23 mouse cellular contexts compared by ENCODE assay signal in genomic region chr5:16991518-16991917, GRCm38 (mm10).
DNase-seq lines count a peak whose midpoint lies in the region; ATAC-seq and TF ChIP-seq lines count a peak whose summit lies in the region.
"Had no signal": no experiment of that assay in that cellular context is flagged by ENCODE, and none has a peak within 500 bp of the region (broad histone marks: within the 10 kb centered on the region; RNA-seq: fewer than 3 reads in every experiment).

No protein-coding gene starts in this region.

- no peak overlapping the region for H3K9ac ChIP-seq in forebrain, embryonic 14.5 days (ENCODE audit: low read length)
- H3K9ac ChIP-seq in forebrain, embryonic 13.5 days = no peak overlapping the region
- H3K9ac ChIP-seq in forebrain, embryonic 15.5 days (replicated peaks) = no peak overlapping the region
- no peak overlapping the region for H3K9ac ChIP-seq in forebrain, embryonic 11.5 days (ENCODE audit: low read length)
- H3K9ac ChIP-seq in forebrain, embryonic 16.5 days (replicated peaks; ENCODE audit: low read depth, low read length) = no peak overlapping the region
- H3K9ac ChIP-seq in forebrain, postnatal 0 days = no peak overlapping the region

- peak; percentile 55 for DNase-seq in forebrain, embryonic 14.5 days (ENCODE audit: low spot score)
- no peak for DNase-seq in forebrain, embryonic 11.5 days (ENCODE audit: low spot score)
- no peak for DNase-seq in forebrain, postnatal 0 days
- peak; percentile 54 for DNase-seq in brain, embryonic 14.5 days (ENCODE audit: low read depth)
- no peak for DNase-seq in embryo, embryonic 11 days
- DNase-seq: adrenal gland, adult 2 months; adrenal gland, adult 8-10 months; adrenal gland, postnatal 10 days; adrenal gland, postnatal 14 days; adrenal gland, postnatal 25 days; adrenal gland, postnatal 36 days; B cell, adult 2 months; cerebellum, adult 11 months; cerebellum, adult 11-12 months; cerebellum, adult 18-20 months had no signal

- WGBS in forebrain, embryonic 14.5 days = 26% methylated on average over 1 of the region's 1 CpGs
- WGBS in forebrain, embryonic 13.5 days = 58% methylated on average over 1 of the region's 1 CpGs
- 39% methylated on average over 1 of the region's 1 CpGs for WGBS in forebrain, embryonic 15.5 days
- 55% methylated on average over 1 of the region's 1 CpGs for WGBS in forebrain, embryonic 11.5 days
- 23% methylated on average over 1 of the region's 1 CpGs for WGBS in forebrain, embryonic 16.5 days
- WGBS in forebrain, postnatal 0 days = 22% methylated on average over 1 of the region's 1 CpGs

- no peak for TF ChIP-seq CTCF in forebrain, postnatal 0 days (IDR thresholded peaks at IDR 0.05; ENCODE audit: low read depth)
- TF ChIP-seq CTCF in brain, embryonic 14.5 days (IDR thresholded peaks at IDR 0.05; ENCODE audit: borderline replicate concordance, extremely low read depth, insufficient read depth, insufficient read length) = no peak

- no peaks in the 10 kb centered on the region for H3K36me3 ChIP-seq in forebrain, embryonic 14.5 days (ENCODE audit: control insufficient read depth, insufficient read depth, low read length)
- no peaks in the 10 kb centered on the region for H3K36me3 ChIP-seq in forebrain, embryonic 13.5 days (ENCODE audit: poor library complexity, severe bottlenecking)
- no peaks in the 10 kb centered on the region for H3K36me3 ChIP-seq in forebrain, embryonic 15.5 days
- no peaks in the 10 kb centered on the region for H3K36me3 ChIP-seq in forebrain, embryonic 11.5 days (ENCODE audit: control insufficient read depth, insufficient read depth, low read length)
- no peaks in the 10 kb centered on the region for H3K36me3 ChIP-seq in forebrain, embryonic 16.5 days (ENCODE audit: control insufficient read depth, insufficient read depth)
- H3K36me3 ChIP-seq in forebrain, postnatal 0 days (ENCODE audit: insufficient read depth) = no peaks in the 10 kb centered on the region
- H3K36me3 ChIP-seq: G1E had no signal

- H3K27ac ChIP-seq in forebrain, embryonic 14.5 days (ENCODE audit: low read depth, low read length) = no peak overlapping the region
- H3K27ac ChIP-seq in forebrain, embryonic 13.5 days = no peak overlapping the region
- H3K27ac ChIP-seq in forebrain, embryonic 15.5 days (replicated peaks) = no peak overlapping the region
- no peak overlapping the region for H3K27ac ChIP-seq in forebrain, embryonic 11.5 days (ENCODE audit: low read depth, low read length)
- H3K27ac ChIP-seq in forebrain, embryonic 16.5 days (ENCODE audit: low read length) = no peak overlapping the region
- H3K27ac ChIP-seq in forebrain, postnatal 0 days (ENCODE audit: low read depth, low read length) = no peak overlapping the region

- peak; percentile 29; the same call in 1 of the 2 replicates for ATAC-seq in forebrain, embryonic 14.5 days
- ATAC-seq in forebrain, embryonic 13.5 days = no peak
- peak; percentile 51; the same call in 1 of the 2 replicates for ATAC-seq in forebrain, embryonic 15.5 days (replicated peaks)
- no peak for ATAC-seq in forebrain, embryonic 11.5 days (replicated peaks; ENCODE audit: low FRiP score)
- ATAC-seq in forebrain, embryonic 16.5 days = peak; percentile 54; the same call in 1 of the 2 replicates
- ATAC-seq in forebrain, postnatal 0 days = no peak
- ATAC-seq: activated CD4-positive, CD25-positive, alpha-beta regulatory T cell, adult 4 months; CD4-positive, CD25-positive, alpha-beta regulatory T cell, adult 4 months; Patski had no signal

- no peak for TF ChIP-seq POLR2A in brain, embryonic 14.5 days (IDR thresholded peaks at IDR 0.05; ENCODE audit: borderline replicate concordance, extremely low read depth, insufficient read depth, insufficient read length, poor library complexity, severe bottlenecking)

- no peak overlapping the region for H3K4me2 ChIP-seq in forebrain, embryonic 14.5 days (ENCODE audit: low read length)
- no peak overlapping the region for H3K4me2 ChIP-seq in forebrain, embryonic 13.5 days
- no peak overlapping the region for H3K4me2 ChIP-seq in forebrain, embryonic 15.5 days (replicated peaks)
- no peak overlapping the region for H3K4me2 ChIP-seq in forebrain, embryonic 11.5 days (ENCODE audit: low read depth, low read length, severe bottlenecking)
- no peak overlapping the region for H3K4me2 ChIP-seq in forebrain, embryonic 16.5 days (ENCODE audit: low read length)
- H3K4me2 ChIP-seq in forebrain, postnatal 0 days (ENCODE audit: low read depth) = no peak overlapping the region

- no peaks in the 10 kb centered on the region for H3K27me3 ChIP-seq in forebrain, embryonic 14.5 days (replicated peaks; ENCODE audit: control insufficient read depth, insufficient read depth, low read length)
- H3K27me3 ChIP-seq in forebrain, embryonic 13.5 days = no peaks in the 10 kb centered on the region
- H3K27me3 ChIP-seq in forebrain, embryonic 15.5 days = no peaks in the 10 kb centered on the region
- H3K27me3 ChIP-seq in forebrain, embryonic 11.5 days (ENCODE audit: control insufficient read depth, insufficient read depth, low read length) = no peaks in the 10 kb centered on the region
- no peaks in the 10 kb centered on the region for H3K27me3 ChIP-seq in forebrain, embryonic 16.5 days (replicated peaks; ENCODE audit: control insufficient read depth, insufficient read depth, low read length)
- no peaks in the 10 kb centered on the region for H3K27me3 ChIP-seq in forebrain, postnatal 0 days (ENCODE audit: insufficient read depth, low read length)
- H3K27me3 ChIP-seq: CH12.LX had no signal

- no peaks in the 10 kb centered on the region for H3K9me3 ChIP-seq in forebrain, embryonic 14.5 days (replicated peaks; ENCODE audit: control insufficient read depth, low read length)
- no peaks in the 10 kb centered on the region for H3K9me3 ChIP-seq in forebrain, embryonic 13.5 days (replicated peaks)
- H3K9me3 ChIP-seq in forebrain, embryonic 15.5 days = no peaks in the 10 kb centered on the region
- no peaks in the 10 kb centered on the region for H3K9me3 ChIP-seq in forebrain, embryonic 11.5 days (ENCODE audit: control insufficient read depth, low read length)
- H3K9me3 ChIP-seq in forebrain, embryonic 16.5 days (ENCODE audit: control insufficient read depth, low read length) = no peaks in the 10 kb centered on the region
- H3K9me3 ChIP-seq in forebrain, postnatal 0 days (ENCODE audit: low read length) = no peaks in the 10 kb centered on the region
- H3K9me3 ChIP-seq: G1E had no signal

- H3K4me3 ChIP-seq in forebrain, embryonic 14.5 days (ENCODE audit: low read depth, low read length) = no peak overlapping the region
- no peak overlapping the region for H3K4me3 ChIP-seq in forebrain, embryonic 13.5 days
- H3K4me3 ChIP-seq in forebrain, embryonic 15.5 days = no peak overlapping the region
- H3K4me3 ChIP-seq in forebrain, embryonic 11.5 days (ENCODE audit: low read depth, low read length) = no peak overlapping the region
- H3K4me3 ChIP-seq in forebrain, embryonic 16.5 days (replicated peaks; ENCODE audit: low read length) = no peak overlapping the region
- no peak overlapping the region for H3K4me3 ChIP-seq in forebrain, postnatal 0 days (ENCODE audit: low read depth, low read length)

- H3K4me1 ChIP-seq in forebrain, embryonic 14.5 days (ENCODE audit: control insufficient read depth, insufficient read depth, low read length) = no peaks in the 10 kb centered on the region
- H3K4me1 ChIP-seq in forebrain, embryonic 13.5 days = no peaks in the 10 kb centered on the region
- H3K4me1 ChIP-seq in forebrain, embryonic 15.5 days = no peaks in the 10 kb centered on the region
- H3K4me1 ChIP-seq in forebrain, embryonic 11.5 days (replicated peaks; ENCODE audit: control insufficient read depth, insufficient read depth, low read length) = no peaks in the 10 kb centered on the region
- no peaks in the 10 kb centered on the region for H3K4me1 ChIP-seq in forebrain, embryonic 16.5 days (replicated peaks; ENCODE audit: control insufficient read depth, insufficient read depth, low read length)
- H3K4me1 ChIP-seq in forebrain, postnatal 0 days (ENCODE audit: insufficient read depth) = no peaks in the 10 kb centered on the region

Comparison
In these comparisons a context has a peak if more than half of its experiments do, and no peak if none do; other contexts are left out.
1. ATAC-seq: peak in forebrain, embryonic 14.5 days (single experiment), forebrain, embryonic 15.5 days (single experiment) and forebrain, embryonic 16.5 days (single experiment); none in forebrain, embryonic 13.5 days (single experiment), forebrain, embryonic 11.5 days (single experiment) and forebrain, postnatal 0 days (single experiment).
2. DNase-seq: peak in forebrain, embryonic 14.5 days (single experiment) and brain, embryonic 14.5 days (single experiment); none in forebrain, embryonic 11.5 days (single experiment), forebrain, postnatal 0 days (single experiment) and embryo, embryonic 11 days (single experiment).